Mouse (Mus musculus): ENCODE results near the gene Atxn7l1.

GRCm38 (mm10) chr12:33173720-33174141 lies 26.2 kb downstream of the Atxn7l1 start:
- TF ChIP-seq CTCF (IDR thresholded peaks at IDR 0.05; ENCODE audit: extremely low read depth, insufficient read depth, insufficient read length, insufficient replicate concordance), result no peak
- no peak for TF ChIP-seq POLR2A (IDR thresholded peaks at IDR 0.05; ENCODE audit: low read depth, low read length)

Measured in spleen, adult 2 months (tissue).